Mouse (Mus musculus): ENCODE data around the gene Prpsap2.

The Prpsap2 gene

GRCm38 (mm10) chr11:61714346-61715117 is 47.4 kb downstream of the Prpsap2 start:
- peak; percentile 79 for DNase-seq

DNA sequence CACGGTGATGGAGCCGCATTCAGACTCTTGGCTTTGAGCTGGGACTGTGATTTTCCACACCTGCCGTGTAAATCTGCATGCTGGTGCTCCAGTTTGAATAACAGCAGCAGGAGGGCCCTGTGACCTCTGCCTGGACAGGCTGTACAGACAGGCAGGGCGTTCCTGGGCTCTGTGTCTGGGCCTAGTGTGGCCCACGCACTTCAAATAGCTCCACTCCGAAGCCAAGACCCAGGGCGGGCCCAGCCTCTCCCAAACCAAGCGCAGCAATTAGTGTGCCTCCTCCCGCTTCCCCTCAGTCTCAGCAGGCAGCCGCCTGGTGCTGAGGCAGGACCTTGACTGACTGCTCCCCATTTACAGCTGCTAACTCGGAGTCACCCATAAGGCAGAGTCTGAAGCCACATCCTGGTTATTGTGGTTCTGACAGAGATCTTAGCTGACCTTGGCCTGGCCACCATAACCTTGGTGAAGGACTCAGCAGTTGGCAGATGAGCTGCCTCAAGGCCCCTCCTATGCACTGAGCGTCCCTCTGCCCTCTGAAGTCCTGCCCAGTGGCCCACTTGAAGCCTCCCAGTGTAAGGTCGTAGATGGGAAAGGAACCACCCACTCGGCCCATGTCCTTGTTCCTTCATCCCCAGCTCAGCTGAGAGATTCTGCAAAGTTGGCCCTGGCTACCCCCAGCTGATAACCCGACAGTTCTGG is 48.6 kb downstream of the Prpsap2 start:
- no peak for DNase-seq

- DNase-seq: peak; percentile 20
Measured at GRCm38 (mm10) chr11:61708928-61709327, 53.0 kb downstream of the Prpsap2 start.

- DNase-seq: no peak
Measured at GRCm38 (mm10) chr11:61706232-61706631, 55.7 kb downstream of the Prpsap2 start.

DNA sequence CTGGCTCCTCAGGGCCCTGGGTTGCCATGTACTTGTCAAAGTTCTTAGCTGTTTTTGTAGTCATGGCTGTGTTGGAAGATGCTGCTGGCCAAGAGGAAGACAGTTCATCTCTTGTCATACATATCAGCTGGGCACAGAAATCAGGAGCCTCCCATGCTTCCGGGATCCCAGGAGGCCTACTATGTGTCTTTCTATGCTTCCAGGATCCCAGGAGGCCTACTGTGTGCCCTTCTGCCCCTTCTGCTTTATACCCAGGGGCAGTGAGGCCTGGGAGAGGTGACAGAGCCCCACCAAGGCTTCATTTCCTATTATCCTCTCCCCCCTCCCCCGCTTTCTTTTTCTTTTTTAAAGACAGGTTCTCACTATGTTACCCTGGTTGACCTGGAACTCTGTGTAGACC is 56.3 kb downstream of the Prpsap2 start:
- no peak for DNase-seq

DNA sequence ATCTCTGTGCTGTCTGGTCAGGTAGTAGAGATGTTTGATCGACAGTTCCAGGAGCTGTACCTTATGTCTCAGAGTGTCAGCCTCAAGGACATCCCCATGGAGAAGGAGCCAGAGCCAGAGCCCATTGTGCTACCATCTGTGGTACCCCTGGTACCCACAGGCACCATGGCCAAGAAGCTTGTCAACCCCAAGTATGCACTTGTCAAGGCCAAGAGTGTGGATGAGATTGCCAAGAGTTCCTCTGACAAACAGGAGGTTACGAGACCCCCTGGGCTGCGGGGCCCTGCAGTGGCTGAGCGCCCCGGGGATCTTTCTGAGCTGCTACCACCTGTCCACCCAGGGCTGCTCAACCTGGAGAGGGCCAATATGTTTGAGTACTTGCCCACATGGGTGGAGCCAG is 59.4 kb downstream of the Prpsap2 start:
- DNase-seq: no peak

DNA sequence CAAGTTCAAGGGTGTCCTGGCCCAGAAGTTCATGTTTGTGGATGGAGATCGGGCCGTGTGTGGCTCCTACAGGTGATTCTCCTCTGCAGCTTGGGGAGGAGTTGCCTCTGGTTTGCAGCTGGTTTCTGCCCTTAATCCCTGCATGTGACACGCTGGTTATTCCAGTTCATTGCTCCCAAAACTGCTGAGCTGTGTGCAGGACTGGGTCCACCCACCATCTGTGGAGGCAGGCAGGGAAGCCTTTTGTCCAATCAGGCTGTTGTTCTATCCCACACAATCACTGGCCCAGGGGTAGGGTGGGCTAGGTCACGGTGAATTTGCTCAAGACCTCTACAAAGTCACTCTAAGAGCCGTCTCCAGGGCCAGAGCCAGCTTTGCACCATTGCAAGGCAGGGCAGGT is 60.2 kb downstream of the Prpsap2 start:
- no peak for DNase-seq

- no peak for DNase-seq
Measured at GRCm38 (mm10) chr11:61699933-61700332, 62.0 kb downstream of the Prpsap2 start.

DNA sequence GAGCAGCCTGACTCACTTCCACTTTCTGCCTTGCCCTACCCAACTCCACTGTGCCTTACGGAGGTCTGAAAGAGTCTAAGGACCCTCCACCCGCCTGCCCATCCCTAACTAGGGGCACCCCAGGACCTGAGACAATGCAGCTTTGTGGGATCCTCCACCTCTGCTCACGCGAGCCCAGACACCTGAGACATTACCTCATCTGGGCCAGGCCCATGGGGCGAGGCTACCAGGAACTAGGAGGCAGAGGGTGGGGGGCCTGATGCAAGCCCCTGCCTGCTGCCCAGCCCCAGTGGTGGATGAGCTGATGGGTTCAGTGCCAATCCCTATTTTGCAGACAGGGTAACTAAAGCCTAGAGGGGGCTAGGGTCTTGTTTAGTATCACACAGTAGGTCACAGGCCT is 62.4 kb downstream of the Prpsap2 start:
- DNase-seq: no peak

- DNase-seq: no peak
Measured at GRCm38 (mm10) chr11:61698852-61699251, 63.0 kb downstream of the Prpsap2 start.

DNA sequence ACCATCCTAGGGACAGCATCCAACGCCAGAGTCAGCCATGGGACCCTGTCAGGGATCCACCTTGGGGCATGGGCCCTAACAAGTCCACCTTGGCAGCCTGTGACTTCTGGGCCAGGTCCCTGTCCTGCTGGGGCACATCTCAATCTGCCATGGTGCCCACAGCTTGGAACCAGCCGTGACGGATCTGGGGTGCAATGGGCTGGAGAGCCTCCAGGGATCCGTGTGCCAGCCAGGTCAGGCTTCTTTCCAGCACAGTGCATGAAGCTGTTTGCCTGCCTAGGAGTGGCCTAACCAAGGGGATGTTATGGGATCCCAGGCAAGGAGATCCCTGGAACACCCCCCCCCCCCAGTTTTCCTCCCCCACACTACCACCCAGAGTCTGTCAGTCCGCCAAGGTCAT is 68.9 kb downstream of the Prpsap2 start:
- no peak for DNase-seq

GRCm38 (mm10) chr11:61687595-61687994 is 74.3 kb downstream of the Prpsap2 start:
- no peak for DNase-seq

GRCm38 (mm10) chr11:61686906-61687453 is 74.9 kb downstream of the Prpsap2 start:
- no peak for DNase-seq

GRCm38 (mm10) chr11:61686141-61686540 is 75.7 kb downstream of the Prpsap2 start:
- no peak for DNase-seq

DNA sequence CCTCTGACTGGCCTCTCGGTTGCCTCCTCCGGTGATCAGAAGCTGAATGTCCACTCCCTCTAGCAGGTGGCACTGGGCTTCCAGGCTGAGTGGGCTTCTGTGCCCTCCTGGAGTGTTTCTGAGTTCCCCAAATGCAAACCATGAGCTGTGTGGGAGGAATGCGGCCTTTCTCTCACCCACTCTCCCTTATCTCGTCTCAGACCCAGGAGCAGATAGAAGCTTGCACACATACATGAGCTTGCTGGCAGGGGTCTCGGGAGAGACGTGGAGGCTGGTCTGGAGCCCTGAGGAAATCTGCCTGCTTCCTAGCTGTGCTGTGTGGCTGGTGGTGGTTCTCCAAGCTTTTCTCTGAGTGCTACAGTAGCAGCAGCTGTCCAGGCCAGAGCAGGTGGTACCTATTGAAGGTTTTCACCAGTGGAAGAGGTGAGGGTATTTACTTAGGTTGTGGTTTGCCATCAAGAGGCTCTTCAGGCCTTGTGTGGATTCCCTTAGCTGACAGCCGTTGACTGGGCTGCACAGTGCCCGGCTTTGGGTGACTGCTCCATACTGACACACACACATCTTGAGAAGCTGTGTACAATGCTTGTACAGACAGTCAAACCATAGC is 76.7 kb downstream of the Prpsap2 start:
- DNase-seq: no peak

DNA sequence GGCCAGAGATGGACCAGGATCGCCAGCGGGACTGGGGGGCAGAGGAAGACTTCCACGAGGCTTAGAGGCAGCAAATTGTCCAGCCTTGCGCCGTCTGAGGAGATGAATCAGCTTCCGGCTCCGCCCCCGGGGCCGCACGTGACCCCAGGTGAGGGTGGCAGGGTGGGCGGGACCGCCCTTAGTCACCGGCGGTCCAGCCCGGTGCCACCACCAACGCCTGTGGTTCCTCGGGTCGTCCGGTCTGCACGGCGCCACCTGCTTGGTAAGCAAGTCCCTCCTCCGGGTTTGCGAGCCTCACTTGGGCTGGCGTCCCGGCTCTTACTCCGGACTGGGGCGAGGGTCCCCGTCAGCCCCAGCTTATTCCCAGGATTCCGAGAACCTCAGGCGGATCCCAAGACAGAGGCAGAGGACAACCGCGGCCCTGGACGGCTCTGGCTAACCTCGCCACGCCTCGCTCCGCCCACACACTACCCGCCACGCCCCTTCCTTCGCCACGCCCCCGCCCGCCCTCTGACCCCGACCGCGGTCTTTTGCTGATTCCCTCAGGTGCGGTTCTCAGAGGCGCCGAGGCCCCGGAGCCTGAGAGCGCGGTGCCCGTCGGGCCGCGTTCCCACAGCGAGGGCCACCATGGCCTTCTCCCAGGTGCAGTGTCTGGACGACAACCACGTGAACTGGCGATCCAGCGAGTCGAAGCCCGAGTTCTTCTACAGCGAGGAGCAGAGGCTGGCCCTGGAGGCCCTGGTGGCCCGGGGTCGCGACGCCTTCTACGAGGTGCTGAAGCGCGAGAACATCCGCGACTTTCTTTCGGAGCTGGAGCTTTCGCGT is 77.8 kb downstream of the Prpsap2 start, which contains the start of gene Fam83g:
Gene Fam83g (plus strand): TSS at position 185 of the 825 bp plus-strand sequence.
- peak; percentile 83 for DNase-seq

Data from thymus, postnatal 14 days (tissue).